Mouse (Mus musculus): ENCODE data around the gene Gbp4.
A peak's percentile ranks its signal among the peaks of the same experiment; 100 is the strongest.
"Not testable (repeated sequence)": the region's sequence is repeated elsewhere in the genome, so short reads cannot be mapped to it uniquely, and the experiment has no call there.

The Gbp4 gene

DNA sequence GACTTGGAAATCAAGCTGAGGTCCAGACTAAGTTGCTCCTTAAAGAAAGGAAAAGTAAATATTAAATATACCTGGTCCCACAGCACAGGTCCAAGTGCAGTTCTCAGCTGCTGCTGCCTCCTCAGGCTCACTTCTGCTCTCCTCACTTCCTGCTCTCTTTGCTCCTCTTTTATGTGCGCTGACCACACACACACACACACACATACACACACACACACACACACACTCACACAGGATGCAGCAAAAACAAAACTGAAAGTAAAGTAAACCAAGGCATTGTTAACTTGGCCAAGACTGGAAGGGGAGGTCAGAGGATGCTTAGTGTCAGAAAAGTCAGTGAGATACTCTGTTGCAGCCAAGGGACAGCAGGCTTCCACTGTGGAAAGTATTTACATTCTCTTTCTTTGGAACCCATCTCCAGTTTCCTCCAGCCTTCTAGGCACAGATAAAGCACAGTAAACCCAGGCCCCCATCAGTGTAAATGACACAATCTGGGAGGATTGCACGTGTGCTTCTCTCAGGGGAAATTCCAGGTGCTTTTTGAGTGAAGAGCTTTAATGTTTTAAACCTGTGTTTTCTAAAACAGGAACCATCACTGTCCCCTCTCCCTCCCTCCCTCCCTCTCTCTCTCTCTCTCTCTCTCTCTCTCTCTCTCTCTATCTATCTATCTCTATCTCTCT lies at the start of gene Gbp4, which contains the start of the genes Gbp9 and Gbp8:
TSS of gene Gbp4 (minus strand) at position 178 of the 680 bp plus-strand sequence.
TSS of gene Gbp9 (minus strand) at position 131 of the 680 bp plus-strand sequence.
TSS of gene Gbp8 (minus strand) at position 132 of the 680 bp plus-strand sequence.
- DNase-seq (ENCODE audit: low spot score in 2 of 2) = peak in 1 of 2 experiments; percentile 14

GRCm38 (mm10) chr5:105181446-105181845 lies 42.1 kb upstream of the Gbp4 start:
- DNase-seq (ENCODE audit: low spot score in 2 of 2) = no peak

GRCm38 (mm10) chr5:105156582-105156981 lies 17.2 kb upstream of the Gbp4 start:
- no peak for DNase-seq (ENCODE audit: low spot score in 2 of 2)

- DNase-seq (ENCODE audit: low spot score in 2 of 2) = no peak
These were observed 14.7 kb upstream of the Gbp4 start for GRCm38 (mm10) chr5:105154049-105154448.

- DNase-seq (ENCODE audit: low spot score in 2 of 2) = not testable (repeated sequence)
These were observed 8.7 kb upstream of the Gbp4 start for GRCm38 (mm10) chr5:105148062-105148461.

- DNase-seq (ENCODE audit: low spot score in 2 of 2) = no peak
These were observed 7.1 kb upstream of the Gbp4 start for GRCm38 (mm10) chr5:105146447-105146846.

DNA sequence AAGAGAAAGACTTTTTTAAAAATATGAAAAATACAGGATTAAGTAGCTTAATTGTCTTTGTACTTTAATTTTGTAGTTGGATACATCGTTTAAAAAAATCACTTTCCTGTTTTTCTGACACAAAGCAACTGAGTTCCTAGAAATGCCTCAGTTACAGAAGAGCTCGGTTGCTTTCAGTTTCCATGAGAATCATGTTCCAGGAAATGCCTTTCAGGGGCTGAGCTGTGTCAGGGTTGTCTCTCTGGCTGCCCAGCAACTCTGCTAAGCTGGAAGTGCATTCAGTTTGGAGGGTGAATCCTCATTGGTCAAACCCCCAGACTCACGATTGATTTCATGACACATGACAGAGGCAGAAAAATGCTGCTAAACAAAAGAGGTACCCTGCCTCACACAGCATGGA lies 6.3 kb upstream of the Gbp4 start:
- not testable (repeated sequence) for DNase-seq (ENCODE audit: low spot score in 2 of 2)

- not testable (repeated sequence) for DNase-seq (ENCODE audit: low spot score in 2 of 2)
These were observed 864 bp upstream of the Gbp4 start for GRCm38 (mm10) chr5:105140089-105140810.

- no peak for DNase-seq (ENCODE audit: low spot score in 2 of 2)
These were observed 480 bp downstream of the Gbp4 start for GRCm38 (mm10) chr5:105138906-105139305.

DNA sequence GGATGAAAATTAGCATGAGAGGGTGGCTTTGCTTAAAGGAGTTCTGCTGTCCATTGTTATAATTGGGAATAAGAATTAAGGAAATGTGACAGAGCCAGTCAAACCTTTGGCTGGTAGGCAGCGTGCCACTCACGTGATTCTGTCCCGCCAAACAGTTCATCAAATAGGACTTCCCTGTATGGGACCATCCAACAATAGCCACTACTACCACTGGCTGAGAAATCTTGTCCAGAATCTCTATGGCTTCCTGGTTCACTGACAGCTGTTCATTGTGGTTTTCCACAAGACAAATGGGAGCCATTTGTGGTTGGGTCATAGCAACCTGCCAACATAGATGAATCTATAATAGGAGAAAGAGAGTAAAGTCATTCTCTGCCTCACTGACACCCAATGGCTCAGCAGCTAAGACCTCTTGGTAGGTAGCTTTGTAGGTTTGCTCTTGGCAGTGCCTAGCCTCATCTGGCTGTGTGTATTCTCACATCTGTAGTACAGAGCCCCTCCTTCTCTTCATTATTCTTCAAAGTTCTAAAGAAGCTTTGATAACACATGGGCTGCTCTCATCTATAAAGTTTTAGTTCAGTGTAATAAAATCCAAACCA lies 2.6 kb downstream of the Gbp4 start:
- DNase-seq (ENCODE audit: low spot score in 2 of 2) = not testable (repeated sequence)

DNA sequence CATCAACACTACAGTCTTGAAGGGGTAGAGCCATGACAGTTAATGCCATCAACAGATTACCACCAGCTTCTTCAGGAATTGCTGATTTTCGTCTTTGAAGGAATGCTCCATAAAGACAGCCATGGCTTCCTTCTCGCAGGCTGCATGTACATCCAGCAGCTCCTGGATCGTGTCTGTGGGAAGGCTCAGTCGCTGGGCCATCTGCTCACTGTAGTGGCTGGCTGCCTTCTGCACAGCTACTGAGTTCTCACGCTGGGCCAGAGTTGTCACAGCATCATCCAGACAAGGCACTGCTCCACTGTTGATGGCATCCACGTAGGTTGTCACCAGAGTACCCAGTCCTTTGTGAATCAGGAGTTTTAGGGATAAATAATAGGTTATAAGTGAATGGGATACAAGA lies 17.7 kb downstream of the Gbp4 start:
- not testable (repeated sequence) for DNase-seq (ENCODE audit: low spot score in 2 of 2)

DNA sequence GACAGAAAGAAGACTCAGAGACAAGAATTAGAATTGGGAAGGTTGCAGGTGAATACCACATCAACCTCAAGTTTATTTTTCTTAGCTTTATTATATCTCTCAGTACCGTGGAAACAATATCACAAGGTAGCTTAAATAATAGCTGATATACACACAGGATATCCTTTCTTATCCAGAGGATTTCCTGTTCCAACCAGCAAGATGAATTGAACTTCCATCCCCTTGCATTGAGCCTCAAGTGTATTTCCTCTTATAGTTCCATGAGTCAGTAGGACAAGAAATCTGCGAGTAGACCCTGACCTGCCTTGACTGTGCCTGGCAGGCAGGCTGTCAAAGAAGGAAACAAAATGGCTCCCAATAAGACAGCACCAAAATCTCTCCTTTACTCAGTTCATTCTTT lies 23.6 kb downstream of the Gbp4 start:
- DNase-seq (ENCODE audit: low spot score in 2 of 2) = no peak

DNA sequence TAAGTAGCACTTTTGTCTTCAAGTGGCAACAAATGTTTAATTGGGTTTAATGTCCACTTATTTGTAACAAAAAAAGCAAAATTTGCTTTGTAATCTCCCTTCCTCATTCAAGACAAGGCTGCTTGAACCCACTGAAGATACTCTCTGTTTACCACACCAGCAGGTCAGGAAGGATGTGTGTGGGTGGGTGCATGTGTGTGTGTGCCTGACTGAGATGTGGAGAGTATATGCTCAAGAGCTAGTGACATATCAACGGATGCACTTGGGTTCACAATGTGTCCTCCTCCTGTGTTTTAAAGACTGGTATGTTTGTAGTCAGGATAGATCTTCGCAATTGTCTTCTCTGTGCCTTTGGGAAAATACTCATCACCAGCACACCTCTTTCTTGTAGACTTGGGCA lies 24.7 kb downstream of the Gbp4 start:
- DNase-seq (ENCODE audit: low spot score in 2 of 2) = peak in 1 of 2 experiments; percentile 9

DNA sequence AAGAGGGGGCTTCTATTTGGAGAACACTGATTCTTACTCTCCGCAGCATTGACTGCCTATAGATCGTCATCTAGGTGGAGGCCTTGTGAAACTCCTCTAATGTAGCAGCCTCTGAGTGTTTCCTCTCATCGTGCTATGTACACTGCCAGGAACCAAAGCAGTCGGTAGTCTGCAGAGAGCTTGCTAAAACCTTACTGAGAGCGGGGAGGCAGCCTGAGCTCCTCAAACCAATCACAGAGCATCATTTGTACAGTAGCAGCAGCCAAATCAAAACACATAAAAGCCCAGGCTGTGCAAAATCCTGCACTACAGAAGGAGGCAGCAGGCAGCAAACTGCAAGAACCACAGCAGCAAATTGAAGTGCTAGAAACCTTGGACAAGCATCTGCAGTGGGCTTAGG lies 25.7 kb downstream of the Gbp4 start:
- DNase-seq (ENCODE audit: low spot score in 2 of 2) = no peak

GRCm38 (mm10) chr5:105110271-105110852 lies 29.0 kb downstream of the Gbp4 start:
- peak; percentile 29 to 59 for DNase-seq (ENCODE audit: low spot score in 2 of 2)

- not testable (repeated sequence) for DNase-seq (ENCODE audit: low spot score in 2 of 2)
These were observed 29.6 kb downstream of the Gbp4 start for GRCm38 (mm10) chr5:105109775-105110174.

GRCm38 (mm10) chr5:105105689-105106088 lies 33.7 kb downstream of the Gbp4 start:
- DNase-seq (ENCODE audit: low spot score in 2 of 2) = not testable (repeated sequence)

GRCm38 (mm10) chr5:105081900-105082299 lies 57.5 kb downstream of the Gbp4 start:
- no peak for DNase-seq (ENCODE audit: low spot score in 2 of 2)

GRCm38 (mm10) chr5:105068356-105068755 lies 71.0 kb downstream of the Gbp4 start:
- DNase-seq (ENCODE audit: low spot score in 2 of 2) = not testable (repeated sequence)
